Mouse (Mus musculus): ENCODE results near the gene Klk9.

GRCm38 (mm10) chr7:43816746-43817145 lies 25.1 kb downstream of the Klk9 start:
- no peak for TF ChIP-seq CTCF (IDR thresholded peaks at IDR 0.05; ENCODE audit: insufficient read depth, low read depth, low read length)
- no peak for TF ChIP-seq POLR2A (IDR thresholded peaks at IDR 0.05; ENCODE audit: insufficient read depth, low read depth, low read length)

Data from olfactory bulb, adult 2 months (tissue).